Mouse (Mus musculus): ENCODE results near the gene Usp1.
"Not testable (repeated sequence)": the region's sequence is repeated elsewhere in the genome, so short reads cannot be mapped to it uniquely, and the experiment has no call there.

Gene Usp1

DNA sequence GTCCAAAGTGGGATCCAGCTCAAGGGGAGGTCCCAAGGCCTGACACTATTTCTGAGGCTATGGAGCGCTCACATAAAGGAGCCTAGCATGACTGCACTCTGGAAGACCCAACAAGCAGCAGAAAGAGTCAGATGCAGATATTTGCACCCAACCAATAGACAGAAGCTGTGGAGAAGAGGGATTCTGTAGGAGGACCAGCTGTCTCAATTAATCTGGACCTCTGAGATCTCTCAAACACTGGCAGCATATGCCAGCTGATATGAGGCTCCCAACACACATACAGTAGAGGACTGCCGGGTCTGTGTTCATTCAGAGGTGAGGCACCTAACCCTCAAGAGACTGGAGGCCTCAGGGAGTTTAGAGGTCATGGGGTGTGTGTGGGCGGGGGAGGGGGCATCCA is 56.4 kb downstream of the Usp1 start:
- DNase-seq (ENCODE audit: low spot score): not testable (repeated sequence)

DNA sequence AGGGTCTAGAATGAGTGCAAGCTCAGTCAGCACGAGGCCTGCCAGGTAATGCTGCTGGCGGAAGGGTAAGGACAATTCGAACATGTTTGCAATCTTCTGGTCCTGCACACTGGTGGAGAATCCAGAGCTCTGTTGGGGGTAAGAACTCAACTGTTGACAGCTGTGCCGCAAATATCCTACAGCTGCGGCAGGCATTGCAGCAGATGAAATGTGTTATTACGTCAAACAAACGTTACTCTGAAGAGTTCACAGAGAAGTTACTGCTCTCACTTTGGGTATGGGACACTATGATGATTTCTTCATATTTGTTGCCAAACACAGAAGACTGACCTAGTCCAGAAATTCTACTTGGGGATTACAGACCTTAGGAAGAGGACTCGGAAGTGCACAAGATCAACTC is 61.1 kb downstream of the Usp1 start:
- no peak for DNase-seq (ENCODE audit: low spot score)

All from embryo, embryonic 10.5 days (tissue).